Mouse (Mus musculus): ENCODE data around the gene Wdr34.

DNA sequence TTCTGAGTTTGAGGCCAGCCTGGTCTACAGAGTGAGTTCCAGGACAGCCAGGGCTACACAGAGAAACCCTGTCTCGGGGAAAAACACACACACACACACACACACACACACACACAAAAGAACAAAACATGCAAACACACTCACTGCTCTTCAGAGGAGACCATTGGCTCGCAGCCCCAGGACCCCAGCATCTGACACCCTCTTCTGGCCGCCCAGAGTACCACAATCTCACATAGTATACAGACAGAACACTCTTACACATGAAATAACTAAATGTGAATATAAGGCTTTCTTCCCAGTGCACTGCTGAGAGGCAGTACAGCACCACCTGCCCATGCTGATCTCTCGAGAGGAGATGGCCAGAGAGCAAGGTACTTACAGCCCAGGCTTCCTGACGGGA, 4.1 kb downstream of the Wdr34 start:
- no peak for TF ChIP-seq CTCF (IDR thresholded peaks at IDR 0.05; ENCODE audit: extremely low read depth, insufficient read depth, low read length)
- TF ChIP-seq POLR2A (IDR thresholded peaks at IDR 0.05; ENCODE audit: extremely low read depth, insufficient read depth, low read length): no peak

Measured in cortical plate, adult 2 months (tissue).